Mouse (Mus musculus) cortical plate, adult 2 months (tissue): ENCODE results near the gene Lemd1. TPM values are rescaled to one million over a fixed set of nuclear protein-coding genes. Genes with fewer than 3 reads are reported as not detected.

Source experiments
- H3K27ac ChIP-seq: fragments of 200-500 bp; 2 replicates; pipeline ENCODE4 v1.5.1; 2012; ENCODE audit warnings: low read length, control low read depth, inconsistent platforms; ENCODE audit not compliant: insufficient read depth
- H3K4me1 ChIP-seq: fragments of 200-500 bp; 2 replicates; pipeline ENCODE4 v1.6.1; 2011; ENCODE audit warnings: low read length; ENCODE audit not compliant: control insufficient read depth, insufficient read depth
- H3K4me3 ChIP-seq: fragments of 200-500 bp; 2 replicates; pipeline ENCODE4 v1.5.1; 2011; ENCODE audit warnings: mild to moderate bottlenecking, low read length, control low read depth; ENCODE audit not compliant: insufficient read depth
- CTCF ChIP-seq: fragments of 200-500 bp; IDR thresholded peaks from 2 replicates; pipeline ENCODE4 v1.5.1; 2011; ENCODE audit warnings: mild to moderate bottlenecking, control low read depth, low read length; ENCODE audit not compliant: insufficient read depth; ENCODE audit errors: extremely low read depth
- POLR2A ChIP-seq: fragments of 200-500 bp; IDR thresholded peaks from 2 replicates; pipeline ENCODE4 v1.6.1; 2011; ENCODE audit warnings: mild to moderate bottlenecking, low read length, control low read depth; ENCODE audit not compliant: insufficient read depth; ENCODE audit errors: extremely low read depth
- polyA plus RNA-seq: library from polyadenylated mRNA; depleted of rRNA; stranded (reverse); fragments of >200 nt; gene quantifications from 2 replicates; pipeline ENCODE4 v1.2.3, GENCODE M21; 2012

The Lemd1 gene
- polyA plus RNA-seq, 1 experiment = 7.5 TPM

- H3K4me3 ChIP-seq = peak overlapping the region; percentile 36
- H3K4me1 ChIP-seq = peaks cover 6% of the 10 kb centered on the region
- H3K27ac ChIP-seq = peak overlapping the region; percentile 73
- no peak; the same call in 1 of the 2 replicates for TF ChIP-seq POLR2A
- no peak for TF ChIP-seq CTCF
Measured at GRCm38 (mm10) chr1:132200562-132201510, 9.6 kb downstream of the Lemd1 start.

GRCm38 (mm10) chr1:132201511-132201860, 10.3 kb downstream of the Lemd1 start:
- Histone ChIP-seq H3K4me1 (peaks cover 7% of the 10 kb centered on the region), H3K27ac (peak overlapping the region; percentile 73; the same call in 1 of the 2 replicates), H3K4me3 (peak overlapping the region; percentile 36)
- TF ChIP-seq CTCF (no peak), POLR2A (no peak)

- no peak for TF ChIP-seq POLR2A
- no peak for TF ChIP-seq CTCF
- H3K4me1 ChIP-seq = peaks cover 7% of the 10 kb centered on the region
- H3K4me3 ChIP-seq = peak overlapping the region; percentile 36; the same call in 1 of the 2 replicates
- H3K27ac ChIP-seq = peak overlapping the region; percentile 73
Measured at GRCm38 (mm10) chr1:132201936-132202335, 10.7 kb downstream of the Lemd1 start.

GRCm38 (mm10) chr1:132202771-132203170, 11.5 kb downstream of the Lemd1 start:
- TF ChIP-seq POLR2A (no peak), CTCF (no peak)
- H3K27ac ChIP-seq = peak overlapping the region; percentile 73
- H3K4me3 ChIP-seq = 0 out of 2 replicates have a peak overlapping the region, but pooled peaks have one; percentile 3
- H3K4me1 ChIP-seq = peaks cover 10% of the 10 kb centered on the region

GRCm38 (mm10) chr1:132205958-132206357, 14.7 kb downstream of the Lemd1 start:
- Histone ChIP-seq H3K27ac (no peak overlapping the region), H3K4me1 (peaks cover 19% of the 10 kb centered on the region), H3K4me3 (no peak overlapping the region)
- TF ChIP-seq POLR2A = no peak
- no peak for TF ChIP-seq CTCF

- peaks cover 20% of the 10 kb centered on the region for H3K4me1 ChIP-seq
- no peak for TF ChIP-seq POLR2A
- no peak for TF ChIP-seq CTCF
Measured at GRCm38 (mm10) chr1:132206828-132207227, 15.6 kb downstream of the Lemd1 start.

GRCm38 (mm10) chr1:132208154-132208553, 16.9 kb downstream of the Lemd1 start:
- Histone ChIP-seq H3K27ac (no peak overlapping the region), H3K4me3 (no peak overlapping the region), H3K4me1 (peaks cover 20% of the 10 kb centered on the region)
- TF ChIP-seq POLR2A = peak; percentile 22; the same call in 1 of the 2 replicates
- no peak for TF ChIP-seq CTCF

More at GRCm38 (mm10) chr1:132206828-132207227, 15.6 kb downstream of the Lemd1 start:
- H3K27ac ChIP-seq = no peak overlapping the region
- H3K4me3 ChIP-seq = no peak overlapping the region

- H3K4me3 ChIP-seq = no peak overlapping the region
- peaks cover 16% of the 10 kb centered on the region for H3K4me1 ChIP-seq
- TF ChIP-seq POLR2A (no peak), CTCF (no peak)
- no peak overlapping the region for H3K27ac ChIP-seq
Measured at GRCm38 (mm10) chr1:132209400-132209799, 18.2 kb downstream of the Lemd1 start.

GRCm38 (mm10) chr1:132210922-132211321, 19.7 kb downstream of the Lemd1 start:
- TF ChIP-seq POLR2A = no peak
- TF ChIP-seq CTCF = peak; percentile 63
- Histone ChIP-seq H3K4me3 (no peak overlapping the region), H3K27ac (no peak overlapping the region), H3K4me1 (peaks cover 16% of the 10 kb centered on the region)

GRCm38 (mm10) chr1:132211672-132212071, 20.4 kb downstream of the Lemd1 start:
- no peak overlapping the region for H3K27ac ChIP-seq
- TF ChIP-seq POLR2A = no peak
- no peak for TF ChIP-seq CTCF
- peaks cover 15% of the 10 kb centered on the region for H3K4me1 ChIP-seq
- H3K4me3 ChIP-seq = peak overlapping the region; percentile 5; the same call in 1 of the 2 replicates
